Mouse (Mus musculus) gastrocnemius, postnatal 10 days (tissue): ENCODE results near the gene Pnrc1. TPM values are rescaled to one million over a fixed set of nuclear protein-coding genes. Genes with fewer than 3 reads are reported as not detected.
"Not testable (repeated sequence)": the region's sequence is repeated elsewhere in the genome, so short reads cannot be mapped to it uniquely, and the experiment has no call there.

Source experiments
- DNase-seq: peaks from one replicate; pipeline ENCODE4 v3.0.0; 2021; ENCODE audit warnings: mixed read lengths
- long read RNA-seq, 2 experiments: library from polyadenylated mRNA; stranded (forward); transcript quantifications; one replicate each; pipeline ENCODE4 v2.0.0; 2021
- total RNA-seq, 2 experiments: library from RNA; stranded (reverse); gene quantifications; 2 replicates each; pipeline ENCODE4 v1.2.3; 2021

Gene Pnrc1
- 100 to 1,000 TPM; 103 to 112 TPM for total RNA-seq
- long read RNA-seq, experiment 1, transcript Pnrc1-201 (2 exons, 1,648 nt): major isoform, 57 of 60 reads
- long read RNA-seq, experiment 1, partial matches to known transcripts: 1 of 60 reads
- long read RNA-seq, experiment 1, other reads (novel, unspliced or antisense): 1 of 60 reads
- long read RNA-seq, experiment 2, transcript Pnrc1-201 (2 exons, 1,648 nt): major isoform, 52 of 56 reads
- long read RNA-seq, experiment 2, partial matches to known transcripts: 0 of 56 reads
- long read RNA-seq, experiment 2, other reads (novel, unspliced or antisense): 3 of 56 reads

DNA sequence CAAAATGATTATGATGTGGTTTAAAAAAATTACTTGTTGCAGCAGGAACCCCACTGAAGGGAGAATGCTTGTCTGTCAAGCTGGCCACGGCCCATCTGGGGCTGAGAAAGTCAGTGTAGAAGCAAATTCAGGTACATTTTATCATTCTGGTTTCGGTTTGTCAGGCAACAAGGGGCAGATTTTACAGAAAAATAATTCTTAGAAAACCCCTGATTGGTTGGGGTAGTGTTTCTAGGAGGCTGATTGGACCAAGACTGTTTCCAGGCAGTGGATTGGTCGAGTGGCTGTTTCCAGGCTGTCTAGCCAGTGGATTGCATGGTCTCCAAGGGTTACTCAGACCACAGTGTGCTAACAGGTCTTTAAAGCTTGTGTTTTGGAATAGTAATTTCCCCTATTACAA, at the start of gene Pnrc1:
Gene Pnrc1 (minus strand): TSS at position 162 of the 400 bp plus-strand sequence.
- DNase-seq: peak; percentile 9

GRCm38 (mm10) chr4:33337999-33338398, 48.0 kb upstream of the Pnrc1 start:
- no peak for DNase-seq

DNA sequence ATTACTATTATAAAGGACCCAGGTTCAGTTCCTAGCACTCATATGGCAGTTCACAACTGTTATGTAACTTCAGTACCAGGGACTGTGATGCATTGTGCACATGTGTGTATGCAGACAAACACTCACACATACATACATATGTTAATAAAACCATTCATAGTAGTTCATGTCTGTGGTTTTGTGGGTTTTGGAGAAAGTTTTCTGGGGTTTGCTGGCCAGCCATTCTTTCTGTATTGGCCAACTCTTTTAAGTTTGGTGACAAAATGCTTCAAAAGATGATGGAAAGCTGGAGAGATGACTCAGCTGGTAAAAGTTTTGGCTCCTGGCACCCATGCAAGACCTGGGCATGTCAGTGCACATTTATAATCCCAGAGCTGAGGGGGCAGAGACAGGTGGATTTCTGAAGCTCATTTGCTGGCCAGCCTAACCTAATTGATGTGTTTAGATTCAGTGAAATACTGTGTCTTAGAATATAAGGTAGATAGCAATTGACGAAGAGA, 43.0 kb upstream of the Pnrc1 start:
- no peak for DNase-seq

DNA sequence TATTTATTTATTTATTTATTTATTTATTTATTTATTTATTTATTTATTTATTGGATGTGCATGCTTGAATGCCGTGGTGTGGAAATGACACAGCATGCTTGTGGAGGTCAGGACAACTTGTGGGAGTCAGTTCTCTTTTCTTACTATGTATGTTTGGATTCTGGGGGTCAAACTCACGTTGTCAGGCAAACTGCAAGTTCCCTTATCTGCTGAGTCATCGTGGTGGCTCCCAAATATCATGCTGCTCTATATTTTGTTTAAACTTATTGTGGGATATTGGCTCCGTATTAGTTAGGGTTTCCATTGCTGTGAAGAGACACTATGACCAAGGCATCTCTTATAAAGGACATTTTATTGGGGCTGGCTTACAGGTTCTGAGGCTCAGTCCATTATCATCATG, 41.2 kb upstream of the Pnrc1 start:
- DNase-seq: no peak

- no peak for DNase-seq
Measured at GRCm38 (mm10) chr4:33315840-33316239, 25.9 kb upstream of the Pnrc1 start.

- DNase-seq: not testable (repeated sequence)
Measured at GRCm38 (mm10) chr4:33314150-33314549, 24.2 kb upstream of the Pnrc1 start.

DNA sequence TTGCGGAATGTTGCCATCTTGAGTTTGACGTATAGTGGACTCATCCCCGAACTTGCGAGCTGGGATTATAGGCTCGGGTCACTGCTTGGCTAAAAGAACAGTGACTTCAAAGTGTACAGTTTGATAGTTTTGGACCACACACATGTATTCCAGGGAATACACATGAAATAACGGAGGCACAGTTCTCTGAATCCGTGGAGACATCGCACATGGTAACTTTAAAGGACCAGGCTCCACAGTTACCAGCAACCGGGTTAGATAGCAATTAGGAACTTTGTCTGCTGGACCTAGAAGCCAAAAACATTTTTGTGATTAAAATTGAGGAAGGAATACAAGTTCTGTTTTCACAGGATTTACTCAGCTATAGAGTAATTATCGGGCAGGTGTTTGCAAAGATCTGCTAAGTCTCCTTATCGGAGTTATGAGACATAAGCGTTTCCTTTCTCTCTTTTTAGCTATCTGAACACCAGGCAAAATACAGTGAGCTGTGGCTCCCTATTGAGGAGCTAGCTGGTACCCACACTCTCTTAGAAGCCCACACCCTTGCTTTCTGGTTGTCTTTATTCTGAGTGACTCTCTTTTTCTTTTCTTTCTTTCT, 21.0 kb upstream of the Pnrc1 start:
- DNase-seq: no peak

DNA sequence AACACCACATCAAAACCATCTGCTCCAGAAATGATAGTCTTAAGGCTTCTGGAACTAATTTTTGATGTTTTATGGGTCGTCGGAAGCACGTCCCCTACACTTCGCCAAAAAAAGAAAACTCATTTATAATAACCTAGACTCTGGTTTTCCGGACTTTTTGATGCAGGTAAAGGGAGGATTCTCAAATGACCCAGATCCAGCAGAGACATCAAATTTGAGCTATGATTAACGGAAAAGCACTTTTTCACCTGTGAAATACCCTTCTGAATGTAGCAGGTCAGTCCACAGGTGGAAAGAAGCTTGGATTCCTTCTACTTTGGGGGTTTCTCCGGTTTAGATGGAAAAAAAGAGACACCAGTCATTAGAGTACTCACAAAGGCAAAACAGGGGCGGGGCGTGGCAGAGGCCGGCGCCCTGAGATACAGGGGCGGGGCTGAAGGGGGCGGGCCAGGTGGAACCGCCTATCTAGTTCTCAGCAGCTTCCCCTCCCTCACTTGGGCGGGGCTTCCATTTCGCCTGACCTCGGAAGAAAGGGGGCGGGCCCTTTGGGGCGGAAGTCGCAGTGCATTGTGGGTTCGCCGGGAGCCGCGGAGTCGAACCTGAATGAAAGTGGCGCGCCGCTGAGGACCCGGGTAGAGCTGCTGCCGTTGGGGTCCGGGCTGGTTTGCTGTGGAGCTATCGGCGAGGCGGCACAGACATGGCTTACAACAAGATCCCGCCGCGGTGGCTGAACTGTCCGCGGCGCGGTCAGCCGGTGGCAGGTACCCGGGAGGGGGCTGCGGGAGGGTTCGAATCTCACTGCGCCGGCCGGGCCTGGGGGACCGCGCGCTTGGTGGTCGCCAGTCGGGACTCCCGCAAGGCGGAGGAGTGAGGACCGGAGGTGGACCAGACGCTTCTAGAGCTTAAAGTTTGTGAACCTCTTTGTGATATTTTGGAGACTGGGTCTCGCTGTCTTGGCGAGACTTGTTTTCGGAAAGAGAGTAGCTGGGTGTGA, 20.1 kb upstream of the Pnrc1 start, which contains the start of gene Rngtt:
Gene Rngtt (plus strand): TSS at position 548 of the 994 bp plus-strand sequence.
- peak; percentile 95 for DNase-seq

- DNase-seq: no peak
Measured at GRCm38 (mm10) chr4:33307146-33307545, 17.2 kb upstream of the Pnrc1 start.

- no peak for DNase-seq
Measured at GRCm38 (mm10) chr4:33303057-33303456, 13.1 kb upstream of the Pnrc1 start.

DNA sequence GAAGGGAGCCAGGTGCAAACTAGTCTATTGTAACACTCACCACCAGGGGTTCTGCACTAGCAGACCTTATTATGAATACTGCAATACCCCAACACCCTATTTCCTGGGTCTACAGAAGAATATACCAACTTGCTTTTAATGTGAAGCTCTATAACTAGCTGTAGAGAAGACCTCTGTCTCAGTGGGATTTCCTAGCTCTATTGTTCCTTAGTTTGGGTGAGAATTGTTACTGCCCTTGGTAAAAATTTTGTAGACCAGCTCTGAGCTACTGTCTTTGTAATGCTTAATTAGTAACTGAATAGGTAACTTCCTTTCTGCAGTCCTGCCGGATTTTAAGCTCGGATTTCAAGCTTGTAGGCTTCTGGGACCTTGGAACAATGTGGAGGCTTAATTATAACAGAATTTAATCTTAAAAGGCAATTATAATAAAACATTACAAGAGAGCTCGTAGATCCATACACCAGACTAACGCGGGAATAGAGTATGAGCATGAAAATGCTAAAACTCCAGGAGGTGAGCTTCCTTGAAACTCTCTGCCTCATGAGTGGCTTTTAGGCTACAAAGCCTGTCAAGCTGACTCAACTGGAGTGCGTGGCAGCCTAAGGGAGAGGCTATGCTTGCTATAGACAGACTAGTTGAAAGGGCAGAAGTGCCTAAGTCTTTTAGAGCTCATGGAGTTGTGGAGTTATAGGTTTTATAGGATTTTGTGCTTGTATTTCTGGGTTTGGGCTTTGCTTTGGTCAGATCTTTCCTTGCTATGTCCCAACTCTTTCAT, 11.1 kb upstream of the Pnrc1 start:
- not testable (repeated sequence) for DNase-seq

- DNase-seq: peak; percentile 87
Measured at GRCm38 (mm10) chr4:33292409-33293370, 2.7 kb upstream of the Pnrc1 start.

DNA sequence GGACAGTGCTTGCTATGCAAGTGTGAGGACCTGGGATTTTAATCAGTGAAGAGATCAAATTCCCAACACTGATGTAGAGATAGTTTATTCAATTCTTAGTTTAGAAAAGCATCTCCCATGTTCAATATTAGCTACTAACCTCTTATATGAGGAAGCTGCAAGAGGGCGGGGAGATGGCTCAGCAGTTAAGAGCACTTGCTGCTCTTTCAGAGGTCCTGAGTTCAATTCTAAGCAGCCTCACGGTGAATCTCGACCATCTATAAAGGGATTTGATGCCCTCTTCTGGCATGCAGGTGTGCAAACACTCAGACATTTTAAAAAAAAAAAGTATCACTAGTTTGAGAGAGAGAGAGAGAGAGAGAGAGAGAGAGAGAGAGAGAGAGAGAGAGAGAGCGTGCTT, 915 bp upstream of the Pnrc1 start:
- no peak for DNase-seq

GRCm38 (mm10) chr4:33289106-33289650, 785 bp downstream of the Pnrc1 start:
- no peak for DNase-seq

DNA sequence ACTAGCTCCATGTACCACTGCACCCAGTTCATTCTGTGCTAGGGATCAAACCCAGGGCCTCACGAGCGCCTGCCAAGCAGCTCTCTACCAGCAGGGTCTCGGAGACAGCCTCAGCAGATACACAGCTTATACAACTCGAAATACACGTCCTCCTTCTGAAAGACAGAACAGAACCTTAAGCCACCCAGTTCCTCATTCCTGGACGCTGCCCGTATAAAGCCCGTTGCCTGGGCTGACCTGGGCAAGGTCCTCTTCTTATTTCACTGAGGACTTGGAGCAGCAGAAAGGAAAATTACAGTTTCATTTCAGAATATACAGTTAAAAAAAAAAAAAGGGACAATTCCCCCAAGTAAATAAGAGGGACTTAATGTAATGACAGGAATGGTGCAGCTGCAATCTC, 4.5 kb downstream of the Pnrc1 start:
- DNase-seq: no peak

- DNase-seq: no peak
Measured at GRCm38 (mm10) chr4:33284083-33284880, 5.7 kb downstream of the Pnrc1 start.

DNA sequence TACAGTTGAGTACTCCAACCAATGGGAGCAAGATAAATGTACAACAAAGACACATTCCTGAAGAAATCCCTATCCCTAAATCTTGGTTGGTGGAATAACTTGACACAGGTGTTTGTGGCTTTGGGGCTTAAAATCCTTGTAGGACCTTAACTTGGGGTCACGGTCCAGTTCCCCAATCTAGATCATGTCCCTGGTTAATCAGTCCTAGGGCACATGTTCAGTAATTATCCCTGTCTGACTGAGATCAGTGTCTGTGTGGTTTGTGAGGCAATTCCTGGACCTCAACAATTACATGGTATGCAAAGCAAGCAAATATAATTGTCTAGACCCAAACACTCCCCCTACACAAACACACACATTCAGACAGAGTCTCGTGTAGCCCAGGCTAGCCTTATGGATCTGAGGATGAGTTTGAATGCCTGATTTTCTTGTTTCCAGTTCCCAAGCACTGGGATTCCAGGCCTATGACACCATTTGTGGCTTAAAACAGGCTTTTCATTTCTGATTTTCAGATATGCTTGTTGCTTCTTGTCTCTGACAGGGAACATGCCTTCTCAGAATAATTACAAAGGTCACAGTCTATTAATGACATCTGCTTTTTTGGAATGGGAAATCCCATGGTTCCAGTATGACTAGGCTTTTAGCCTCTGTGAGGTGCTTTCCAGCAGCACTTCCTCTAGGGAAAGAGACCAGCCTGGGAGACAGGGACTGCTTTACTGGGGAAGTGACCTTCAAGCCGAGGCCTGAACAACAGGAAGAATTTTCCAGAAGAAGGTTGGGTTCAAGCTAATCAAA, 7.9 kb downstream of the Pnrc1 start:
- no peak for DNase-seq

- no peak for DNase-seq
Measured at GRCm38 (mm10) chr4:33273437-33273836, 16.5 kb downstream of the Pnrc1 start.
